Mouse (Mus musculus) mouse embryonic stem cell (cell line): Measurements from ENCODE around the gene Gpr27.

Source experiments
- in situ Hi-C, 2 experiments: fragments of 300-500 bp; cut with MboI; formaldehyde crosslinking; loops; 1 replicate in 1 of 2; 3 replicates in 1 of 2; pipeline ENCODE4 v1.14.3; 2019 to 2020; ENCODE audit warnings: low sequenced_read_pairs in 2 of 2, low pct_unique_long_range_greater_than_20kb in 1 of 2, mixed read lengths in 1 of 2; ENCODE audit not compliant: unreplicated experiment in 1 of 2

Gpr27 gene

DNA sequence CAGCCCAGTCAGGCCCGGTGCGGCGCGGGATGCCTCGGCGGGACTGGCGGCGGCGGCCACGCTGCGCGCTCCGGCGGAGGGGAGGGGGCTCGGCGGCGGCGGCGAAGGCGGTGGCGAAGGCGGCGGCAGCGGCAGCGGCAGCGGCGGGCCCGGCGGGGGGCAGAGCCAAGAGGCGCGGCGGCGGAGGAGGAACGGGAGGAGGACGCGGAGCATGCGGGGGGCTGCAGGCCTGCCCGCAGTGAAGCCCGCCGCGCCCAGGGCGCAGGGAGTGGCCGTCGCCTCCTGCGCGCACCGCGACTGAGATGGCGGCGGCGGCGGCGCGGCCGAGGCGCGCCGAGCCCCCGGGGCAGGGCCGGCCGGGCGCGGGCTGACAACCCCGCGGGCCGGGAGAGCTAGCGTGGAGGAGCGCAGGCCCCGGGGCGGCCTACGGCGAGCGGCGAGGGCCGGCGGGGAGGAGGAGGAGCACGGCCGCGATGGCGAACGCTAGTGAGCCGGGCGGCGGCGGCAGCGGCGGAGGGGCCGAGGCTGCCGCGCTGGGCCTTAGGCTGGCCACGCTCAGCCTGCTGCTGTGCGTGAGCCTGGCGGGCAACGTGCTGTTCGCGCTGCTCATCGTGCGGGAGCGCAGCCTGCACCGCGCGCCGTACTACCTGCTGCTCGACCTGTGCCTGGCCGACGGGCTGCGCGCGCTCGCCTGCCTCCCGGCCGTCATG lies at the start of gene Gpr27:
Gene Gpr27, plus strand, starts transcription at position 474 of the 710 bp plus-strand sequence.
- in situ Hi-C loops, result no loop called here

GRCm38 (mm10) chr6:99643439-99644199 lies 48.9 kb upstream of the Gpr27 start:
- in situ Hi-C loops, result no loop called here

DNA sequence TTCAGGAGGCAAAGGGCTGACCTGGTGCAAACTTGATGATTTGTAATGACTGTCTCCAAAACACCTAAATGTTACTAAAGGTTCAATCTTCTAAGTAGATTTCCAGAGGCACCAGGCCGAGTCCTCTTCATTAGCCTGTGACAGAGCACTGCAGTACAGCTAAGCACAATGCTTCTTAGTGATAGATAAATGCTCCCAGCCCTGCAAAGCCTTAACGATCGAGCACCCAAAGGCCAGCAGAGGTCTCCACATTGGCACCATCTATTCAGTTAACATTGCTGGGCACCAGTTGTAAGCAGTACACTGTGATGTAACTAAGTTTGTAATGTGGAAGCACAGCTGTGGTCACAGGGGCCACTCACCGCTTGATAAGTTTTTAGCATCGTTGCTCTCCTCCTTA lies 48.1 kb upstream of the Gpr27 start:
- in situ Hi-C loops, result no loop called here

DNA sequence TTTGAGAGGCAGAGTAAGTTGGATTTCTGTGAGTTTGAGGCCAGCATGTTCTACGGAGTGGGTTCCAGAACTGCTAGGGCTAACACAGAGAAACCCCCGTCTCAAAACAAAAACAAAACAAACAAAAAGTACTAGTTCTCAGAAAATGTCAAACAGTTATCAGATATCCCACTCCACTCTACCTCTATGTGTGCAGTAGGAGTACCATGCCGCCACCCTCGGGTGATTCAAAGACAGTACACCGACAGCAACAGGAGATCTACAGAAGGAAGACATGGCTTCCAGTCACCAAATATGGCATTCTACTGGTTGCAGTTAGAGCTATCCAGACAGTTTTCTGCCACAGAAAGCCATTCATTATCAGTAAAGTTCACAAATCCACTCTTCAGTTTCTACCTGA lies 47.6 kb upstream of the Gpr27 start:
- in situ Hi-C loops, result no loop called here

DNA sequence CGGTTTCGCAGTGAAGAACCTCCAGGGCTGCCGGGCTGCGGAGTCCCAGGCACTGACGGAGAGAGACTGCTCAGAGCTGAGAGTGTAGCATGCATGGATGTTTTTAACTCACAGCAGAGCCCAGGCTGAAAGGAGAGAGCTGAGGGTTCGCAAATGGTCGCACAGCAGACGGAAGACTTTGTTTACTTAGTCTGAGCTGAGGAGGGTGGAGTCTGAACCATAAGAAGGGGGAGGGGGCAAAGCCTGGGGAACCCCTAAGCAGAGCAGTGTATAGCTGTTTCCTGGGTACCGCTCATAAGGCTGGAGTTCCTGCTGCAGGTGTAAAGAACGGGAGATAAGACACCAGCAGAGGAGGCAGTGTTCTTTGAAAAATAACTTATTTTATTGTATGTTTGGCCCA lies 46.1 kb upstream of the Gpr27 start:
- in situ Hi-C loops, result no loop called here

- in situ Hi-C loops, result no loop called here
Measured at GRCm38 (mm10) chr6:99649307-99649706, 43.2 kb upstream of the Gpr27 start.

- in situ Hi-C loops, result no loop called here
Measured at GRCm38 (mm10) chr6:99652341-99652740, 40.1 kb upstream of the Gpr27 start.

GRCm38 (mm10) chr6:99654343-99654742 lies 38.1 kb upstream of the Gpr27 start:
- in situ Hi-C loops, result no loop called here

GRCm38 (mm10) chr6:99655488-99655887 lies 37.0 kb upstream of the Gpr27 start:
- in situ Hi-C loops, result no loop called here

DNA sequence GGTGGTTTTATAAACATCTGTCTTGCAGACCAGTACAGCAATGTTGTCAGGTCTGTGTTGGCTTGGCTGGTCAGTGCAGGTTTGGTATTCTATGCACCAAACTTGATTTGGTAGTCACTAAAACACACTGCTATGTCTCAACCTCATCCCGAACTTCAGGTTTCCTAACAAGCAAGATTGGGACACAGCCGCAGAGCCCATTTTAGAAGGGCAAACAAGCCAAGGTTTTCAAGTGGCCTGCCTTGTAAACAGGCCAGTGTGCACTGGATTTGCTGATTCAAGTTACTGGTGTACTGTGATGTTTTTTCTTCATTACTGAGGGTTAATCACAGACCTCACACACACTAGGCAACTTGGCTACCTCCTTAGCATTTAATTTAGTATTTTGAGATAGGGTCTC lies 36.4 kb upstream of the Gpr27 start:
- in situ Hi-C loops, result no loop called here

DNA sequence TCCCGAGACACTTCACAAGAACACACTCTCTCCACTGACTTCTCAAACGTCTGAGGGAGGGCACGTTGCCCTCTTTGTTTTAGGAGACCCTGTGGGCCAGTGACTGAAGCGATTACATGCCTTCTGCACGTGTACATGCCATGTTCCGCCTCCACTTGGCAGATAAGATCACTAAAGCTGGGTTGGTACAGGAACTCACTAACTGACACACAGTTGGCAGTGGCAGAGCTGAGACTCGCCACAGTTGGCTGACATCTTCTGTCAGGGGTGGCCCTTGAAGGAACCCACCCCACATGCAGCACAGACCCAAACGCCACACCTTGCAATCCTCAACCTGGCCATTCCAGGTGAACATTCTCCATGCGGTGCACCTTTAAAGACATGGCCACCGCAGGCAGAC lies 33.9 kb upstream of the Gpr27 start:
- in situ Hi-C loops, result no loop called here

GRCm38 (mm10) chr6:99660443-99660842 lies 32.0 kb upstream of the Gpr27 start:
- in situ Hi-C loops, result no loop called here

- in situ Hi-C loops, result no loop called here
Measured at GRCm38 (mm10) chr6:99663232-99663631, 29.2 kb upstream of the Gpr27 start.

DNA sequence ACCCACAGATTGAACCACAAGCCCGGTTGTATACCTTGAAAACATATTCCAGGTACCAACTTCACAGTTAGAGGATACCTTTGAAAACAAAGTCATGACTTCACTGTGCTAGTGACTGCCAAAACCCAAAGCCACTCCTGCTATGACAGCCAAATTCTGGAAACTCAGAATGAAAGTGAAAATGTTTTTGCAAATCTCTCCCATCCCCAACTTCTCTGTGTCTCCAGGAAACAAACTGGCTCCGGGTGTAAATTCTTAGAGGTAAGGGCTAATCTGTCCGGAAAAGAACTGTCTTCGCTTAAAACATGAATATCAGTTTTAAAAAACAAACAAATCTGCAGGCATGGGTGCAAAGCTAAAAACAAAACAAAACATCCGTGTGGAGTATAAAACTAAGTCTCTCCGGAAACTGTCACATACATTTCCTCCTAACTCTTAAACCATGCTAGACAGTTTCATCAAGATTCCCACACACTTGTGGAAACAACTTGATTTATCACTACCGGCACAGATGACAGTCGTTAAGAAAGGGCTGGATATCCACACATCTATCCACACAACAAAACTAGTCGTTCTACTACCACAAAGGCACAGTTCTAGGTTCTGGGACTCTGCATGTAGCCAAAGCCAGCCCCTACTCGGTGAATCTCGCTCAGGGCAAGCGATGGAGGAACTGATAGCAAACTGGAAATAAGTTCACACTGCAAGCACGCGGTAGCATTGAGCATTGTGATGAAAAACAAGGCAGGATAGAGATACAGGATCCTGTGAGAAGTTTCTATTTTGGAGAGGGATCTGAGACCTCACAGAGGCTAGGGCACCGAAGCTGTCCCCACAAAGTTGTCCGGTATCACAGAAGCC lies 26.8 kb upstream of the Gpr27 start:
- in situ Hi-C loops, result no loop called here

GRCm38 (mm10) chr6:99666318-99667171 lies 25.9 kb upstream of the Gpr27 start, which contains the start of the genes Eif4e3 and Gm20696:
Gene Eif4e3, minus strand, starts transcription at chr6:99666771.
Gene Gm20696, minus strand, starts transcription at chr6:99666797.
- in situ Hi-C loops, result no loop called here

DNA sequence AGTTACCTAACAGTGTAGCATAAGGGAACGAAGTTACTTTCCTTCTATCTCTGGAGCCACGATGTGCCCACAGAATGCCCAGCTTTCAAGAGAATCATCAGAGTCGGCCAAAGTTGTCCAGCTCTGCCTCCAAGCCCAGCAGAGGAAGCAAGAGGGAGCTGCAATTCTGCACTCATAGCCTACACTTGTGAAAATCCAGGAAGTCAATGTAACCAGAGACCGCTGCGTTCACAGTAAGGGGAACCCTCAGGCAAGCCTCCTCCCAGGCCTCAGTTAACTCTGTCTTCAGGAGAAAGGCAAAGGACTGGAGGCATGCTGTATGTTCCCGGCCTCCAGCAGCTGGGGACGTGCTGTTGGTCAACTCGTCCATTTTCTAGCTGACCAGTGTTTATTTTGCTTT lies 25.2 kb upstream of the Gpr27 start:
- in situ Hi-C loops, result no loop called here

DNA sequence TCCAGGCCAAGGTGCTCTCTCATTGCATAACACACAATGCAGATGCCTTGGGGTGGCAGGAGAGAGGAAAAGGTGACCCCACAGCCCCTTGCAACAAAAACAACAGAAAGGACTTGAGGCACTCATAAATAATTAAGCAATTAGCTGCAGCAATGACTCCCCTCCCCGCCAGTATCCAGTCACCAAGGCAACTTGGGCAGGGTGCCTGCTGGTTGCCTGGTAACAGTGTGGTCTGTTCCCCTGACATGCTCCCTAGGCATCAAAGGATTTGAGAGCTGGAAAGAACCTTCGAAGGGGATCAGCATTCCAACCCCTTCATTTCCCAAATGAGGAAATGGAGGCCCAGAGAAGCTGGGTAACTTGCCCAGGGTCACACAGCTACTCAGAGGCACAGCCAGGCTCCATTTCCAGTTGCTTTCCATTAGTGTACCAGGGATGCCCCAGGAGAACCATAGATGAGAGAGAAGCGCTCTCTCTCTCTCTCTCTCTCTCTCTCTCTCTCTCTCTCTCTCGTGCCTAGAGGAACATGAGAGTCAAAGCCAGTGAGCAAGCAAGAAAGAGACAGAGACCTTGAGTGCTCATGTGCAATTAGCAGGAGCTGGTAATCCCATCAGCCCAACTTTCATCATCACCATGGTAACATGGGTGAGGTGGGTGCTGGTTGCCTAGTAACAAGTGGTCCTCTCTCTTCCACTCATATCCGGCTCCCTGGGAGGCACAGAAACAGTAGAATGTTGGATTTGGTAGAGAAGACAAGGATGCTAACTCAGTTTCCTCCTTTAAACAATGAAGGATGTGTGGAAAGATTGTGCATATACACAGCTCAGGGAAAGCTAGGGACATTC lies 22.8 kb upstream of the Gpr27 start:
- in situ Hi-C loops, result no loop called here
